21 mouse cellular contexts compared by ENCODE assay signal in genomic region chr6:97473672-97474071, GRCm38 (mm10).
DNase-seq lines count a peak whose midpoint lies in the region; ATAC-seq lines count a peak whose summit lies in the region.
"Had no signal": no experiment of that assay in that cellular context is flagged by ENCODE, and none has a peak within 500 bp of the region (broad histone marks: within the 10 kb centered on the region; RNA-seq: fewer than 3 reads in every experiment).

No protein-coding gene starts in this region.

- ATAC-seq in activated CD4-positive, CD25-positive, alpha-beta regulatory T cell, adult 4 months = peak; percentile 54
- peak; percentile 54 for ATAC-seq in inflammation-experienced regulatory T-cells, adult 6 months
- ATAC-seq: forebrain, embryonic 14.5 days; midbrain, embryonic 16.5 days had no signal

- DNase-seq in thymus, postnatal 14 days = peak; percentile 30
- DNase-seq in thymus, postnatal 10 days (ENCODE audit: low spot score in 2 of 2) = no peak
- peak; percentile 19 for DNase-seq in thymus, postnatal 4 days
- no peak for DNase-seq in Muller cell, postnatal 12 days (ENCODE audit: inconsistent ontology term)
- no peak for DNase-seq in frontal cortex, postnatal 25 days (ENCODE audit: low spot score in 2 of 2)
- DNase-seq in frontal cortex, adult 2 months (ENCODE audit: extremely low spot score in 1 of 2, low spot score in 1 of 2) = no peak
- DNase-seq: adrenal gland, adult 8-10 months; B cell, adult 2 months; cerebellum, adult 2 months; cerebellum, postnatal 14 days; heart, adult 2 months; heart, postnatal 10 days; kidney, adult 18-20 months; lung, embryonic 14.5 days; lung, postnatal 14 days; right cerebral cortex, adult 18-20 months; right cerebral cortex, postnatal 4 days had no signal

Comparison
In these comparisons a context has a peak if more than half of its experiments do, and no peak if none do; other contexts are left out.
1. DNase-seq: peak in thymus, postnatal 14 days (single experiment) and thymus, postnatal 4 days (single experiment); none in thymus, postnatal 10 days (0 of 2), Muller cell, postnatal 12 days (single experiment), frontal cortex, postnatal 25 days (0 of 2) and frontal cortex, adult 2 months (0 of 2).